Mouse (Mus musculus) MEL-GATA-1-ER (cell line): Measurements from ENCODE around the gene Cd53.
A peak's percentile ranks its signal among the peaks of the same experiment; 100 is the strongest.

Experiments
- DNase-seq: peaks from one replicate; pipeline ENCODE4 v3.0.0-alpha.2; 2012; ENCODE audit warnings: low read depth; ENCODE audit errors: extremely low read depth

Gene Cd53

DNA sequence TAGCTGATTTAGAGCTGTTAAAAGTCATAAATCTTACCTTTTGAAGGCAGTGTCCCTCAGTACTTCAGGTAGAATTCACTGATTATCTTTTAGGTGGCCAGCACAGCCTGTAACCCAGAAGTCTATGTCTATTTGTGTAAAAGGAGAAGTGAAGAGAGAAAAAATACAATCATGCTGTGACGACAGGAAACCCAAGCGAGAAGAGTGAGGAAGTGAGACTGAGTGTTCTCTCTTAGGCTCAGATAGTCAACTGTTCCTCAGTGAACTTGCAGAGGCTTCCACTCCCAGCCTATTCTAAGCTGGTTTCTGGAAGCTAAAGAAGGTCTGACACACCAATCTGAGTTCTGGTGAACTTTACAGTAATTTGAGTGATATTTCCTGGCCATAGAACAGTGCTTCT is at the start of gene Cd53:
TSS of gene Cd53 (minus strand) at position 220 of the 400 bp plus-strand sequence.
- DNase-seq, result peak; percentile 94

DNA sequence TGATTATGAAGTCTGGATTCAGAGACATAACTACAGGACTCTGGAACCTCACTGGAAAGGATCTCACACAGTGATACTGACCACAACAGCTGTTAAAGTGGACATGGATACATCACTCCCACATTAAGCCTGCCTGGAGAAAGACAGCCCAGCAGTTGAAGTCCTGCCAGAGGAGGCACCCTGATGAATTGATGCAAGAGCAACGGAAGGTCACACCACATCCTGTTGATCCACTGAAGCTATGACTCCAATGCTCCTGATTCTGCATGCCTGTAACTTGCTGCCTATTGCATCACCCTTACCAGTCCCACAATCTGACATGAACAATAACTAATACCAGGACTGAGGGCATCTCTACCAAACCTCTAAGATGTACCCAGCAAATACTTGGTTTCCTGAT is 42.2 kb upstream of the Cd53 start:
- DNase-seq, result no peak

DNA sequence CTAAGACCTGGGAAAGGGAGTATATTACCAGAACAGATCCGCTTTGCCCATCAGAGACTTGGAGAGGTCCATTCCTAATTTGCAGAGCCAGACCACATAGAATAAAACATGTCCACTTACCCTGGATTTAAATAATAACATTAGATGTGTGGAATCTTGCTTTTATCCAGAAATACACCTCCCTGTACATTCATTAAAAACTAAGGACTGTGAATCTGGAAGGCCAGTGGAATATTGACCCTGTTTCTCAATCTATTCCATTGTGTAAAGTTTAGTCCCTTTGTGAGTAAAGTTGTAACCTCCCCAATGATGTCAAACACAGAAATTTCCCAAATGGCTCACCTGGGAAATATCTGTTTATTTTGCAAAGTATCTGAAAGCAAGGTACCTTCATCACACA is 36.2 kb upstream of the Cd53 start, which contains the start of gene Olfr266:
TSS of gene Olfr266 (minus strand) at position 101 of the 400 bp plus-strand sequence.
- no peak for DNase-seq

DNA sequence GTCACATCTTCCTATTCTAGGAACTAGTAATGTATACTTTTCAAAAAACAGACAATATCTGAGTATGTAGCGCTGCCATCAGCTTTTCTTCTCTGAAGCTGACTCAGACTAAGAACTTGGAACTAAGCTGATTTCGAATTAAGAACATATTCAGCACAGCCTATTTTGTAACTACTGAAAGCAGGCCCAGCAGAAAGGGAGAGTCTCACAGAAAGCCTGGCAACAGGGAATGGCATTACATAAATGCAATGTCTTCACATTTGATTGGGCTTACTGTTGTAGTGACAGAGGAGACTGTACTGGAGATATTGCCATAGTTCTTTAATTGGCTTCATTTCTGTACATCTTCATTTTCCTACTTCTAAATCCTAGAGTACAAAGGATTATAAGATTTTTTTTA is 27.7 kb upstream of the Cd53 start:
- no peak for DNase-seq

DNA sequence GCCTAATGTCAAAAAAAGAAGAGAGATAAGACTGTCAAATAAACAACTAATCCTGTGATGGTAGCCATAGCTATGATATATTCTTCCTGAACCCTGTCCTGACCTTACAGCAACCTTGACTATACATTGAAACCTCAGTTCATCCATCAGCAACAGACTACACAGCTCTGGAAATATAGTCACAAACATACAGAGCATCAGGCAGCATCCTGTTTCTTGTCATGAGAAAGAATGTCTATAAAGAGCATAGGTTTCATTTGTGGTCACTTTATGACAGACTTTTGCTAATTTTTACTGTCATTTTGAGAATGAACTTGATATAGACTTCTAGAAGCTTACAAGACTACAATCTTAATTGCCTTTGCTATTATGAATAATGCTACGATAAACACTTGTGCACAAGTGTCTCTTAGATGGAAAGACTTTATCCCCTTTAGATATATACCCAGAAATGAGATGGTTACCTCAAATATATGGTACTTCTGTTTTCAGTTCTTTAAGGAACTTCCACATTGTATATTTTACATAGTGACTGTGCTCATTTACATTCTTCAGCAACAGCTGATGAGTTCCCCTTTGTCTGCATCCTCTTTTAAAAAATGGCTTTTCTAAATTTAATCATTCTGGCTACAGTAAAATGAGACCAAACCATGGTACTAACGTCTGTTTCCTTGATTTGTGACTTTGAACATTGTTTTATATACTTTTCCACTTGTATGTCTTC is 19.2 kb upstream of the Cd53 start:
- DNase-seq, result no peak

DNA sequence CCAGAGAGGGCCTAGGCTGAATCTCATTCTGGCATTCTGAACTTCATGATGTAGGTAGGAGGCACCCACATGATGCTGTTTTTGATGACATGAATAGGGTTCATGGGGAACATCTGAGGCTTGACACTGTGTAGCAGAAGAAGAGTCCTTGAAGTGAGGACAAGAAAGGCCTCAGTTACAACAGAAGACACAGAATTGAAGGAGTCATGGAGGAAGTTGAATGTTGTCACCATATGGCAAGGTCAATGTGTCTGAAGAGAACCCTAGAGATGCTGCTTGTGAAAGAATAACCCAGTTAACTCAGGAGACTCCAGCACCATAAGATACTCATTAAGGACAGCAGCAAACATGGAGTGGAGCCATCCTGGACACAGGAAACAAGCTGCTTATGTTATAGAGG is 8.1 kb upstream of the Cd53 start:
- DNase-seq, result no peak

DNA sequence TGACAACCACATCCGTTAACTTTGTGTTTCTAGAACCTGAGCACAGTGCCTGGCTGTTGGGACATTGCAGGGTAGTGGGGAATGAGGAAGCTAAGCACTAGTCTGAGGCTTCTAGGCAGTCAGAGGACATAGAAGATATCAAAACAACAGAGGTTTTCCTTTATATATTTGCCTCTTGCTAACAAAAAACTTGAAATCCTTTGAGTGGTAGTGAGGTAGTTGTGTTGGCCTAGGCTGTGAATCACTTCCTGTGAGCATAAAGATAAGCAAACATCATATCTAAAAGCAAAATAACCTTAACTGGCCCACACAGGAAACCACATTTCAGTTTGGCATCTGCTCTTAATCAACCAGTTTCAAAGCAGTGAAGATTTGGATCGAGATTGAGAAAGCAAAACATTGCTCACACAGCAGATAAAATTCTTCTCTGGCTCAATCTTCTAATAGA is 1.5 kb downstream of the Cd53 start:
- DNase-seq, result peak; percentile 39

DNA sequence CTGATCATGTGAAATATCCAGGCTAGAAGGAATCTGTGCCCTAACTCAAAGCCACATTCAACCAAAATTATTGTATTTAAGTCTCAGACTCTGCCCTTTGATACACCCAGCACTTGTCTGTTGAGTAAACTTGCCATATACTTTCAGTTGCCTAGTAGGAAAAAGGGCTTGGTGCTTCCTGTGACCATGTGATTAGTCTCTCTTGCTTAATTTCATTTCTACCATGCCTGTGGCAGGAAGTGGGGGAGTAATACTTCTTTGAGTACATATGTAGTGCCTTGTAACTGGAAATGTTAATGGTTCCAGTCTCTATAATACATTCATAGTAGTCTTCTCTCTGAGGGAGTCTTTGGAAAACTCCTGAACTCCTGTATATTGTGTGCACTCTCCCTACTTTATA is 2.0 kb downstream of the Cd53 start:
- no peak for DNase-seq

DNA sequence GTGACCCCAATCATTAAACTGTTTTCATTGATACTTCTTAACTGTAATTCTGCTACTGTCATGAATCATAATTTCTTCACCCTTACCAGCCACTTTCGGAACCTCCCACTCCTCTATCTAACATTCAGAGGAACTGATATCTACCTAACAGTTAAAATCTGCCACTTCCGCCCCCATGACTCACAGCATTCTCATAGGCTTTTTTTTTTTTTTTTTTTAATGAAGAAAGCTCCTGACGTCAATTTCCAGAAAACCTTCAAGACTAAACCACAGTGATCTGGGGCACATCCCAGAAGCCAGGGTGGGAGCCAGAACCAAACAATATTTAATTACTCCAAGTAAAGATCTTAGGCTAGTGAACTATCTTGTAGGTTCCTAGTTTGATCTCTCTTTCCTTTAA is 4.8 kb downstream of the Cd53 start:
- DNase-seq, result no peak

DNA sequence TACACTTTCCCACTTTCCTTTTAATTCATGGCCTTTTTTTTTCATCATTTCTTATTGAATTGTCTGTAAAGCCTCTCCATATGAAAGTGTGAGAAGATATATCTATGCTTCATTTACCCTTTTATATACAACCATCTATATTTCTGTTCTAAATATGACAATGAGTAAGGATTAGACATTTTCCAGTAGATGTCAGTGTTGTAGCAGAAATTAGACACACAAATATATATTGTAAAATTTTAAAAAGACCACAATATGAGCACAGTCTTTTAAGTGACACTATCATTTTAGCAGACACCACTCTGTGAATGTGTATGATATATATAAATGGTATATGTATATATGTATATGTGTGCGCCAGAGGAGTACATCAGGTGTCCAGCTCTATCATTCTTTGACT is 18.1 kb downstream of the Cd53 start:
- no peak for DNase-seq

DNA sequence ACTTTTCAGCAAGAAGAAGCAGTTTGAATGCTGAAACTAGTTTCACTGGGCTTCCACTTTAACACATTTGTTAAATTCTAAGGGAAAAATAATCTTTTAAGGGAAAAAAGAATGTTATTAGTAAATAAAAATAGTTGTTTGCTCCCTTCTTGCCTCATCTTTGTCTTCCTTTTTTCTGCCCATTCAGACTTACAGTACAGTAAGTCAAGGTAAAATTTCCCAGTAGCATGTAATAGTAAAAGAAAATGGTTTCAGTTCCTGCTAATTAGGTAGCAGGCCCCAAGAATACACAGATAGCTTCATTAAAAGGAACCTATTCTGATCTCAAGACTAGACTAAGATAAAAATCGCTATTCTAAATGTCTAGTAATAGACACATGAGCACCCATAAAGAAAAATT is 34.1 kb downstream of the Cd53 start:
- no peak for DNase-seq

DNA sequence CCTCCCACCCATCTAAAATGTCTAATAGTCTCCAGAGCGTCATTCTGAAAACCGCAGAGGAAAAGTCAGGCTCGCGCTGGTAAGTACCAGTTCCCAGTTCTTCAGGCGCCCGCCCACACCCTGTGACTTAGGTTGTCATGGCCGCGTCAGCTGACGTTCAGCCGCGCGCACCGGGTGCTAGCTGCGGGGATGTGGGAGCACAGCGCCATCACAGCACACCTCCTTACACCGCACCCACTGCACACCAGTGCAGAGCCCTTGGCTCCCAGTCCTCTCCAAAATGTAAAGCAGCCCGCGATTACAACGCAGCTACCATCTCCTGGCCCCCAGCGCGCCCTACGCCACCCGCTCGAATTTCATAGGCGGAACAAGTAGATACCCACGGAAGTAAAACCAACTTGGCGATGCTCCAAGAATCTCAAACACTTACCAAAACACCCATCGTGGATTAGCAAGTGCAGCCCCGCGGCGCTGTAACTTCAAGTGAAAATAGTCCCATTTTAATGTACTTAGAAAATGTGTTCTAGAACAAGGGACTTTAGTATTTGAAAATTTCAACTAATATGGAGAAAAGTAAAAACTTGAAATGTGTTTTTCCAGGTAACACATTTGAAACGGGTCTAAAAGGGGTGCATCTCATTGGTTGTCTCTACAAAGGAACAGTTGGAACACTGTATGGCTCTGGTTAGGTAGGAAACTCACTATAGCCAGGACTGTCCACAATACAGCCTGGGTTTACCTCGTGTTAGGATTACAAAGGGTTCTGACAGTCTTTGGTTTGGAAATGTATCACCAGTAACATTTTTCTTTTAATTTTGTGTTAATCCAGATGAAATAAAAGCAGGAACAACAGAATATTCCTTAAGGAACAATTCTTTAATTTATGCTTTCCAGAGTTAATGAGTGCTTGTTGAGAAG is 67.7 kb downstream of the Cd53 start:
- DNase-seq, result peak; percentile 95

DNA sequence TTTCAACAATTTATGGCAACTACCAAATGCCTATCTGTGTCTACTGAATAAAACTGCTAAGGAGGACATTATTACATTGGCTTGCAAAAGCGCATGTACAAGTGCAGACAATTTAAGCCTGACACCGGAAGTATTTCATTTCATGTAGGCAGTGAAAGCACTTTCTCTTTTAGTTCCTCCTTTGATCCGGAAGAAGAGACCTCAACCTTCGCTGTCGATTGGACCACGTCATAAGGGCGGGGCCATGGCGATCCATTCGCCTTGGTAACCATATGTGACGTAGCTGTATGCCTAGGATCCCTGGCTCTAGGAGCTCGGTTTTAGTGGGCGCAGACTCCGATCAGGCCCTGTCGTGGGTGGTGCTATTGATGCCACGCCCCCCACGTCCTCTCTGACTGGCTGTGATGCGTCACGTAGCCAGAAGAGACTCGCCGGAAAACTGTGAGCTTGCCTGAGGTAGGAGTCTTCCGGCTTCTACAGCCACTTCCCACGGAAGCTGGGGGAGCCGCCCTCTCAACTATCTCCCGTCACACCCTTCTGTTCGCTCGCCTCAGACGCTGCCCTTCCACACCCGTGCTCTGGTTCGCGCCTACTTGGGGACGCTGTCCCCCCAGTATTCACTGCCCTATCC is 68.4 kb downstream of the Cd53 start:
- peak; percentile 99 for DNase-seq
